Mouse (Mus musculus) cortical plate, adult 2 months (tissue): ENCODE data around the gene Srp72. TPM values are rescaled to one million over a fixed set of nuclear protein-coding genes. Genes with fewer than 3 reads are reported as not detected.

Experiments
- H3K27ac ChIP-seq: fragments of 200-500 bp; 2 replicates; pipeline ENCODE4 v1.5.1; 2012; ENCODE audit warnings: low read length, control low read depth, inconsistent platforms; ENCODE audit not compliant: insufficient read depth
- H3K4me1 ChIP-seq: fragments of 200-500 bp; 2 replicates; pipeline ENCODE4 v1.6.1; 2011; ENCODE audit warnings: low read length; ENCODE audit not compliant: control insufficient read depth, insufficient read depth
- H3K4me3 ChIP-seq: fragments of 200-500 bp; 2 replicates; pipeline ENCODE4 v1.5.1; 2011; ENCODE audit warnings: mild to moderate bottlenecking, low read length, control low read depth; ENCODE audit not compliant: insufficient read depth
- CTCF ChIP-seq: fragments of 200-500 bp; IDR thresholded peaks from 2 replicates; pipeline ENCODE4 v1.5.1; 2011; ENCODE audit warnings: mild to moderate bottlenecking, control low read depth, low read length; ENCODE audit not compliant: insufficient read depth; ENCODE audit errors: extremely low read depth
- POLR2A ChIP-seq: fragments of 200-500 bp; IDR thresholded peaks from 2 replicates; pipeline ENCODE4 v1.6.1; 2011; ENCODE audit warnings: mild to moderate bottlenecking, low read length, control low read depth; ENCODE audit not compliant: insufficient read depth; ENCODE audit errors: extremely low read depth
- polyA plus RNA-seq: library from polyadenylated mRNA; depleted of rRNA; stranded (reverse); fragments of >200 nt; gene quantifications from 2 replicates; pipeline ENCODE4 v1.2.3, GENCODE M21; 2012; rRNA removed

Gene Srp72
- 62.6 and 65.1 TPM in 2 replicates for polyA plus RNA-seq

GRCm38 (mm10) chr5:76974554-76975285, at the start of gene Srp72:
Gene Srp72 (plus strand): TSS chr5:76974683.
- Histone ChIP-seq H3K4me1 (peaks cover 2% of the 10 kb centered on the region; the same call in 1 of the 2 replicates), H3K4me3 (peak within 1 kb of the TSS; percentile 85), H3K27ac (peak within 1 kb of the TSS; percentile 93)
- TF ChIP-seq CTCF (no peak), POLR2A (peak; percentile 72)

- peak overlapping the region; percentile 38 for H3K4me3 ChIP-seq
- TF ChIP-seq POLR2A (no peak), CTCF (no peak)
- H3K27ac ChIP-seq: peak overlapping the region; percentile 20; the same call in 1 of the 2 replicates
- peaks cover 4% of the 10 kb centered on the region for H3K4me1 ChIP-seq
Observed at GRCm38 (mm10) chr5:76928124-76928832, 46.2 kb upstream of the Srp72 start.

- TF ChIP-seq POLR2A: no peak
- TF ChIP-seq CTCF: no peak
- Histone ChIP-seq H3K4me1 (peaks cover 2% of the 10 kb centered on the region; the same call in 1 of the 2 replicates), H3K4me3 (no peak overlapping the region), H3K27ac (no peak overlapping the region)
Observed at GRCm38 (mm10) chr5:76929180-76929877, 45.2 kb upstream of the Srp72 start.

- Histone ChIP-seq H3K27ac (no peak overlapping the region), H3K4me3 (no peak overlapping the region), H3K4me1 (peaks cover 1% of the 10 kb centered on the region)
- TF ChIP-seq POLR2A: no peak
- no peak for TF ChIP-seq CTCF
Observed at GRCm38 (mm10) chr5:76939717-76940116, 34.8 kb upstream of the Srp72 start.

- no peak overlapping the region for H3K4me3 ChIP-seq
- no peak for TF ChIP-seq POLR2A
- TF ChIP-seq CTCF: no peak
Observed at GRCm38 (mm10) chr5:76941975-76942374, 32.5 kb upstream of the Srp72 start.

GRCm38 (mm10) chr5:76942505-76942904, 32.0 kb upstream of the Srp72 start:
- TF ChIP-seq POLR2A: no peak
- no peak for TF ChIP-seq CTCF
- Histone ChIP-seq H3K4me3 (no peak overlapping the region), H3K4me1 (peaks cover 5% of the 10 kb centered on the region), H3K27ac (no peak overlapping the region)

More at GRCm38 (mm10) chr5:76941975-76942374, 32.5 kb upstream of the Srp72 start:
- Histone ChIP-seq H3K27ac (no peak overlapping the region), H3K4me1 (peaks cover 5% of the 10 kb centered on the region)

- TF ChIP-seq CTCF (no peak), POLR2A (no peak)
- Histone ChIP-seq H3K4me3 (no peak overlapping the region), H3K27ac (no peak overlapping the region), H3K4me1 (peaks cover 5% of the 10 kb centered on the region)
Observed at GRCm38 (mm10) chr5:76944965-76945677, 29.4 kb upstream of the Srp72 start.

GRCm38 (mm10) chr5:76945678-76946033, 28.8 kb upstream of the Srp72 start:
- H3K4me3 ChIP-seq: no peak overlapping the region
- H3K4me1 ChIP-seq: peaks cover 5% of the 10 kb centered on the region
- no peak overlapping the region for H3K27ac ChIP-seq
- TF ChIP-seq POLR2A (no peak), CTCF (no peak)

- no peak overlapping the region for H3K4me3 ChIP-seq
- TF ChIP-seq POLR2A (no peak), CTCF (no peak)
- H3K4me1 ChIP-seq: peaks cover 3% of the 10 kb centered on the region; the same call in 1 of the 2 replicates
- H3K27ac ChIP-seq: no peak overlapping the region
Observed at GRCm38 (mm10) chr5:76947142-76947541, 27.3 kb upstream of the Srp72 start.
